Mouse (Mus musculus): Measurements from ENCODE around the gene Ick. TPM values are rescaled to one million over a fixed set of nuclear protein-coding genes. Genes with fewer than 3 reads are reported as not detected.
A peak's percentile ranks its signal among the peaks of the same experiment; 100 is the strongest.
"Not testable (repeated sequence)": the region's sequence is repeated elsewhere in the genome, so short reads cannot be mapped to it uniquely, and the experiment has no call there.

The Ick gene
- polyA plus RNA-seq (2015; fragmentation: Nextera tagmentation; extraction: Ambion mirVana): 37.1 and 41.6 TPM in 2 replicates

DNA sequence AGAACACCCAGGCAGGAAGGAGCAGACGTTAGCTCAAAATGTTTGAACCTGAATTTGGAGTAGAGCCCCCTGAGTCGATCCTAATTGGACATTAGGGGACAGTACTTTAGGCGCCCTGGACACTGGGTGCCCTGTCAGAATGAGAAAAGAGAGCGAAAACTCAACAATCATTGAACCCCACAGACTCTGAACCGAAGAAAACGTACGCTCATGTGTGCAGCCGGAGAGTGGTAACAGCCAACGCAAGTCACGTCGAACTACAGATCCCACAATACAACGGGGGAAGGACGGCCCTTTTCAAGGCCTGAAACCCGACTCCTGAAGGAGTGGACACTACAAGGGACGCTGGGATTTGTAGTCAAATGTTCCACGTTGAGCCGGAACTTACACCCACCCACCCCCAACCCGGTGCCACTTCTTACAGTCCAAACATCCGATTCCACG lies at the start of gene Ick, which contains the start of gene Fbxo9:
Gene Ick (plus strand): TSS at position 397 of the 444 bp plus-strand sequence.
Gene Fbxo9 (minus strand): TSS at position 270 of the 444 bp plus-strand sequence.
- peaks cover 6% of the 10 kb centered on the region; the same call in 1 of the 2 replicates for H3K36me3 ChIP-seq
- H3K4me2 ChIP-seq: peak within 1 kb of the TSS; percentile 93
- peak within 1 kb of the TSS; percentile 92 for H3K9ac ChIP-seq
- peak; percentile 95 for ATAC-seq (ENCODE audit: low FRiP score)
- peak within 1 kb of the TSS; percentile 93 for H3K27ac ChIP-seq
- H3K4me3 ChIP-seq: peak within 1 kb of the TSS; percentile 91
- under 1% methylated on average over 20 of the region's 20 CpGs for whole genome bisulfite sequencing
- H3K9me3 ChIP-seq: no peaks in the 10 kb centered on the region
- H3K4me1 ChIP-seq (replicated peaks): peaks cover 27% of the 10 kb centered on the region
- no peaks in the 10 kb centered on the region for H3K27me3 ChIP-seq

DNA sequence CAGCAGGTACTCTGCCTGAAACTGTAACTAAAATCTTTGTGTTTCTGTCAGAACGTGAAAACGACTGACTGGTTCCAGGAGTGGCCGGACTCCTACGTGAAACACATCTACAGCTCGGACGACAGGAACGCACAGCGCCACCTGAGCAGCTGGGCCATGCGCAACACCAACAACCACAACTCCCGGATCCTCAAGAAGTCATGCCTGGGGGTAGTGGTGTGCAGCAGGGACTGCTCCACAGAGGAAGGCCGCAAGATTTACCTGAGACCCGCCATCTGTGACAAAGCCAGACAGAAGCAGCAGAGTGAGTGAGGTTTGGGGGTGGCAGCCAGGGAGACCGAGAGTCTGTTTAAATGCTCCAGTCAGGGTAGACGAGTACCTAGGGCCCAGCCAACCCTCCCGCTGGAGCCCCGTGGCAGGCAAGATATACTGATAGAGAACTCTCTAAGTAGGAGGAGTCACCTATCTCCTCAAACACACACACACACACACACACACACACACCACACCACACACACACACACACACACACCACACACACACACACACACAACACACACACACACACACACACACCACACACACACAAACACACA lies 49.4 kb upstream of the Ick start:
- Histone ChIP-seq H3K27me3 (no peaks in the 10 kb centered on the region), H3K4me1 (replicated peaks) (no peaks in the 10 kb centered on the region), H3K9ac (no peak overlapping the region), H3K27ac (no peak overlapping the region), H3K4me2 (no peak overlapping the region), H3K4me3 (no peak overlapping the region), H3K36me3 (no peaks in the 10 kb centered on the region), H3K9me3 (no peaks in the 10 kb centered on the region)
- no peak for ATAC-seq (ENCODE audit: low FRiP score)
- 88% methylated on average over 16 of the region's 16 CpGs for WGBS

DNA sequence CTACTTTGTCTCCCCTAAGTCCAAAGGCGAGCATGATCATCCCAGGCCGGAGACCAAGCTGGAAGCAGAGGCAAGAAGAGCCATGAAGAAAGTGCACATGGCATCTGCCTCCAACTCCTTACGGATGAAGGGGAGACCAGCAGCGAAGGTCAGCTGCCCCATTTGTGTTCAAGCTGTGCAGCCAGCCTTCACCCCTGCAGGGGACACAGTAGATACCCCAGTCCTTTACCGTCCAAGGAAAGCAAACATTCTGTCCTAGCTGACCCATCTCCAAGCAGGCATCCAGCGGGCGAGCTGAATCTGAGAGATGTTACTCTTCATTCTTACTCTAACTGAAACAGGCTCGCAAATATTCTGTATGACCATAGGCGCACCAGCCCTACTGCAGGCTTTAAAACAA lies 46.6 kb upstream of the Ick start:
- Histone ChIP-seq H3K9ac (no peak overlapping the region), H3K4me1 (replicated peaks) (no peaks in the 10 kb centered on the region), H3K4me3 (no peak overlapping the region), H3K27ac (no peak overlapping the region), H3K9me3 (no peaks in the 10 kb centered on the region), H3K4me2 (no peak overlapping the region), H3K36me3 (no peaks in the 10 kb centered on the region), H3K27me3 (no peaks in the 10 kb centered on the region)
- 75% methylated on average over 9 of the region's 9 CpGs for WGBS
- ATAC-seq (ENCODE audit: low FRiP score): no peak

DNA sequence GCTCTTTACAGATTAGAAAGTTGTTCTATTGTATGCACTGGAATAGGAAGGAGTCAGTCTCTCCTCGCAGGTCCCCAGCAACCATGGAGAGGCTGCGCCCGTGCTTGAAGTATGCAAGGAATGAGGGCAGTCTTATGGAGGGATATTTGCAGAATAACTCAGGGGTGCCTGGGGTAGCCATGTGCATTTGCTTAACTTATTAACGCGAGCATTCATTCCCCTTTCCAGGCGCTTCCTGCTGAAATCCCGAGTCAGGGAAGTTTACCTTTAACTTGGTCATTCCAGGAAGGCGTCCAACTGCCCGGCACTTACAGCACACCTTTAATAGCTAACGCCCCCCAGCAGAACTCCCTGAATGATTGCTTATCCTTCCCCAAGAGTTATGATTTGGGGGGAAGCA lies 44.9 kb upstream of the Ick start:
- whole genome bisulfite sequencing: 78% methylated on average over 10 of the region's 10 CpGs
- Histone ChIP-seq H3K27ac (no peak overlapping the region), H3K9me3 (no peaks in the 10 kb centered on the region), H3K9ac (no peak overlapping the region), H3K4me3 (no peak overlapping the region), H3K36me3 (no peaks in the 10 kb centered on the region), H3K27me3 (no peaks in the 10 kb centered on the region), H3K4me1 (replicated peaks) (no peaks in the 10 kb centered on the region), H3K4me2 (no peak overlapping the region)
- no peak for ATAC-seq (ENCODE audit: low FRiP score)

DNA sequence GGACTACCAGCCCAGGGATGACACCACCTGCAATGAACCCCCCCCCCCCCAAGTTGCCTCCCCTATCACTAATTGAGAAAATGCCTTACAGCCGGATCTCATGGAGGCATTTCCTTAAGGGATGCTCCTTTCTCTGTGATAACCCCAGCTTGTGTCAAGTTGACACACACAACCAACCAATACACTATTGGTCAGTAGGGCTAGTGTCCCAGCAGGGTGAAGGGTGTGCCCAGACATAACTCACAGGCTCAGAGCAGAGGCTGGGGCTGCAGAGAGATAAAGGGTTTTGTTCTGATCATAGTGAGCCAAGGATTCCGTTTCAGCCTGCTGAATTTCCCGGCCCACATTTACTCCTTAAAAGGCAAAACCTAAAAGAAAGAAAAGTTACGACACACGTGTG lies 38.5 kb upstream of the Ick start:
- Histone ChIP-seq H3K27ac (no peak overlapping the region), H3K36me3 (no peaks in the 10 kb centered on the region), H3K4me1 (replicated peaks) (no peaks in the 10 kb centered on the region), H3K4me2 (no peak overlapping the region), H3K9ac (no peak overlapping the region), H3K9me3 (no peaks in the 10 kb centered on the region; the same call in 1 of the 2 replicates), H3K4me3 (no peak overlapping the region), H3K27me3 (no peaks in the 10 kb centered on the region)
- WGBS: 81% methylated on average over 5 of the region's 5 CpGs
- no peak for ATAC-seq (ENCODE audit: low FRiP score)

DNA sequence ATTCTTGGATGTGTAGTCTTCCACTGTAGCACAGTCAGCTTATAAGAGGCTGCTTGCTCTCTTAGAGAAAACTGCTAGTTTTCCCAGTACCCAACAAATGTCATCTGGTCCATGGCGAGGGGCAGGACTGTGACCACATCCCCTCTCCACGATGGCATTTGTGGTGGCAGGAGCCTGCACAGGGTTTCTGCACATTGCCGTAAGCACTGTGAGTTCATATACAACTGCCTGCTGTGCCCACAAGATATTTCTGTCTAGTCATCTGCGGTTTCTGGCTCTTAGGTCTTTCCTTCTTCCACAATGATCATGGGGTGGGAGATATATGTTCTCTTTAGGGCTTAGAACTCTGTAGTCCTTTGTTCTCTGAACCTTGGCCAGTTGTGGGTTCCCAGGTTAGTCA lies 37.4 kb upstream of the Ick start:
- WGBS: 94% methylated on average over 4 of the region's 4 CpGs
- Histone ChIP-seq H3K27ac (no peak overlapping the region), H3K4me3 (no peak overlapping the region), H3K9ac (no peak overlapping the region), H3K27me3 (no peaks in the 10 kb centered on the region), H3K4me1 (replicated peaks) (no peaks in the 10 kb centered on the region), H3K36me3 (no peaks in the 10 kb centered on the region), H3K9me3 (no peaks in the 10 kb centered on the region; the same call in 1 of the 2 replicates), H3K4me2 (no peak overlapping the region)
- no peak for ATAC-seq (ENCODE audit: low FRiP score)

DNA sequence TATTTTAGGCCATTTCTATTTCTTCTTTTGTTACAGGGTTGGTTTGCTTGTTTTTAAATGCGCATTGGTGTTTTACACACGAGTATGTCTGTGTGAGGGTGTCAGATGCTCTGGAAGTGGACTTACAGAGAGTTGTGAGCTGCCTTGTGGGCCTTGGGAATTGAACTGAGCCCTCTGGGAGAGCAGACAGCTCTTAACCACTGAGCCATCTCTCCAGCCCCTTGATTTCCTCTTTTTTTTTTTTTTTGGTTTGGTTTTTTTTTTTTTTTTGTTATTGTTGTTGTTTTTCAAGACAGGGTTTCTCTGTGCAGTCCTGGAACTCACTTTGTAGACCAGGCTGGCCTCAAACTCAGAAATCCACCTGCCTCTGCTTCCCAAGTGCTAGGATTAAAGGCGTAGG lies 35.7 kb upstream of the Ick start:
- WGBS: 92% methylated on average over 3 of the region's 3 CpGs
- not testable (repeated sequence) for H3K9ac ChIP-seq; H3K4me2 ChIP-seq; H3K4me1 ChIP-seq (replicated peaks); ATAC-seq (ENCODE audit: low FRiP score); H3K27me3 ChIP-seq; H3K9me3 ChIP-seq; H3K36me3 ChIP-seq; H3K27ac ChIP-seq; H3K4me3 ChIP-seq

DNA sequence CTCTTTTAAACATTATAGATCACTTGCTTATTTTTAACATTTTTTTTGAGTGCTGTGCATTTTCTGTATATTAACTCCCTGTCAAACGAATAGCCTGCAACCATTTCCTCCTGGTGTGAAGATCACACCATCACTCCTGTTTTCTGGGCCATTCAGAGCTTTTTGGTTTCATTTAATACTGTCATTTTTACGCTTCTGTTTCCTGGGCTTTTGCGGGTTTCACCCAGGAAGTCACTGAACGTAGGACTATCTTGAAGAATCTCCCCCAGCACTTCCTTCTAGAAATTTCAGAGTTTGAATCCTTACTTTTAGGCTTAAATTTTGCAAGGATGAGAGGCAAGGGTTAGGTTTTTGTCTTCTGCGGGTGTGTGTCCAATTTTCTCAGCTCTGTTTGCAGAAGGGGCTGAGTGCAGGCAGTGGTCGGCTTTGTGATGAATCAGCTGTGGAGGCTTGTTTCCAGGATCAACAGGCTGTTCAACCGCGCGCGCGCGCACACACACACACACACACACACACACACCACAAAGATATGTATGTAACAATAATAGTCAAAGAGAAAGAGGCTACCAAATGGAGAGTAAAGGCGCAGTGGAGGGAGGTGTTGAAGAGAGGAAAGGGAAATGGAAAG lies 35.2 kb upstream of the Ick start:
- Histone ChIP-seq H3K9ac (no peak overlapping the region), H3K36me3 (no peaks in the 10 kb centered on the region), H3K4me2 (no peak overlapping the region), H3K27ac (no peak overlapping the region), H3K27me3 (no peaks in the 10 kb centered on the region), H3K9me3 (no peaks in the 10 kb centered on the region; the same call in 1 of the 2 replicates), H3K4me1 (replicated peaks) (no peaks in the 10 kb centered on the region), H3K4me3 (no peak overlapping the region)
- no peak for ATAC-seq (ENCODE audit: low FRiP score)
- 87% methylated on average over 13 of the region's 13 CpGs for WGBS

DNA sequence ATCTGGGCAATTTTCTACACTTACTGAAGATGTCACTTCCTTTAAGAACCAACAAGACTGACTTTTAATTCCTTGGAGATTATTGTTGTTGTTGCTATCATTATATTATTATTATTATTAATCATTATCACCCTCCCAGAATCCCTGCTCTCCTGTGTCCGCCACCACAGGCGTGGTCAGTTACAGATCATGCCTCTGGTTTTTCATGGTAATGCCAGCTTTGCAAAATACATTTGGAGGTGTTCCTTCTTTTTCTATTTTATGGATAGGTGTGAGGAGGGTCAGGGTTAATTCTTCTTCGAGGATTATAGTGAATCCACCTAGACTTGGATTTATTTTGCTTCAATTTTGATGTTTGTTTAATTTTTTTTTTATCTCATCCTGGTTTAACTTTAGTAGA lies 33.7 kb upstream of the Ick start:
- H3K9ac ChIP-seq: no peak overlapping the region
- no peaks in the 10 kb centered on the region for H3K4me1 ChIP-seq (replicated peaks)
- H3K27ac ChIP-seq: no peak overlapping the region
- 92% methylated on average over 3 of the region's 3 CpGs for WGBS
- H3K4me2 ChIP-seq: no peak overlapping the region
- no peaks in the 10 kb centered on the region for H3K9me3 ChIP-seq
- ATAC-seq (ENCODE audit: low FRiP score): no peak
- no peak overlapping the region for H3K4me3 ChIP-seq
- H3K27me3 ChIP-seq: no peaks in the 10 kb centered on the region
- H3K36me3 ChIP-seq: peaks cover under 1% of the 10 kb centered on the region; the same call in 1 of the 2 replicates

DNA sequence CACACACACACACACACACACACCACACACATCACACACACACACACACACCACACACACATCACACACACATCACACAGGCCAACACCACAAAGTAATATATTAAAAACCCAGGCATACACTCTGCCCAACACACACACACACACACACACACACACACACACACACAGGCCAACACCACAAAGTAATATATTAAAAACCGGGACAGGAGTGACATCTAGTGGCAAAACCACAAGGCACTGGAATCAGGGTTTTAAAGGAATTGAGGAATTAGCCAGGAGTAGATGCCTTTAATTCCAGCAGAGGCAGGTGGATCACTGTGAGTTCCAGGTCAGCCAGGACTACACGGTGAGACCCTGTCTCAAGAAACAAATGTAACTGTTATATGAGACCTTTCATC lies 30.8 kb upstream of the Ick start:
- Histone ChIP-seq H3K27ac (no peak overlapping the region), H3K36me3 (peaks cover 19% of the 10 kb centered on the region), H3K4me1 (replicated peaks) (no peaks in the 10 kb centered on the region), H3K27me3 (no peaks in the 10 kb centered on the region), H3K9ac (no peak overlapping the region), H3K4me3 (no peak overlapping the region), H3K4me2 (no peak overlapping the region), H3K9me3 (no peaks in the 10 kb centered on the region)
- 41% methylated on average over 2 of the region's 2 CpGs for WGBS
- ATAC-seq (ENCODE audit: low FRiP score): no peak

DNA sequence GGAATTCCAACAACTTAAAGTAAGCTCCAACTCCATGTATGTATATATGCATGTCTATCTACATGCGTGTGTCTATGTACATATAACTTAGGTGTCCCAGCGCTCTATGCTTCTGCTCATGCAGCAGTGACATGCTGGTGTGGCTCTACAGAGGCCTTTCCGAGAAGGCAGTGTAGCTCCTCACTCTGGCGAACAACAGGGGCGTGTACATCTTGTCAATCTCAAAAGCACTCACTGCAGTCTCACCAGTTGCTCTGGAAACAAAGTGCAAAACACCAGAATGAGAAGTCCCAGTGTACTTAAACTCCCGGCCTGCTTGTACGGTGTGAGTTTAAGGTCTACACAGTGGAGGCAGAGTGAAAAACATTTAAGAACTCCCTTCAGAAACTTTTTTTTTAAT lies 27.2 kb upstream of the Ick start:
- H3K9me3 ChIP-seq: no peaks in the 10 kb centered on the region
- no peak overlapping the region for H3K4me2 ChIP-seq
- no peak for ATAC-seq (ENCODE audit: low FRiP score)
- no peaks in the 10 kb centered on the region for H3K4me1 ChIP-seq (replicated peaks)
- H3K36me3 ChIP-seq: peaks cover 53% of the 10 kb centered on the region
- H3K27ac ChIP-seq: no peak overlapping the region
- WGBS: 64% methylated on average over 7 of the region's 7 CpGs
- no peaks in the 10 kb centered on the region for H3K27me3 ChIP-seq
- no peak overlapping the region for H3K9ac ChIP-seq
- H3K4me3 ChIP-seq: no peak overlapping the region

DNA sequence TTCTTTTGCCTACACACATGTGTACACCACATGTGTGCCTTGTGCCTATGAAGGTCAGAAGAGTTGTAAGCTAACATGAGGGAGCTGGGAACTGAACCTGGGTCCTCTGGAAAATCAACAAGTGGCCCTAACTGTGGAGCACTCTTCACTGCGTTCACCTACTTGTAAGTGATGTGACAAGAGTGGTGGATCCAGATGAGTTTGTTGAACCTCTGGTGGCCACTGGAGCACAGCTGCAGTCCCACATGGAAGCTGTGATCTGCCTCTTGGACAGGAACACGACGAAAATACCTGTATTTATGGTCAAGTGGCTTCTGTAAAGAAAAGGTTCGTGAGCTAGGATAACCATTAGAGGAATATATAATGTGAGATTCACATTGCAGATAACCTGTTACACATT lies 24.7 kb upstream of the Ick start:
- Histone ChIP-seq H3K9ac (no peak overlapping the region), H3K27me3 (no peaks in the 10 kb centered on the region), H3K36me3 (peaks cover 73% of the 10 kb centered on the region), H3K27ac (no peak overlapping the region), H3K4me2 (no peak overlapping the region), H3K4me3 (no peak overlapping the region), H3K4me1 (replicated peaks) (no peaks in the 10 kb centered on the region), H3K9me3 (no peaks in the 10 kb centered on the region)
- no peak for ATAC-seq (ENCODE audit: low FRiP score)
- WGBS: 95% methylated on average over 4 of the region's 4 CpGs

DNA sequence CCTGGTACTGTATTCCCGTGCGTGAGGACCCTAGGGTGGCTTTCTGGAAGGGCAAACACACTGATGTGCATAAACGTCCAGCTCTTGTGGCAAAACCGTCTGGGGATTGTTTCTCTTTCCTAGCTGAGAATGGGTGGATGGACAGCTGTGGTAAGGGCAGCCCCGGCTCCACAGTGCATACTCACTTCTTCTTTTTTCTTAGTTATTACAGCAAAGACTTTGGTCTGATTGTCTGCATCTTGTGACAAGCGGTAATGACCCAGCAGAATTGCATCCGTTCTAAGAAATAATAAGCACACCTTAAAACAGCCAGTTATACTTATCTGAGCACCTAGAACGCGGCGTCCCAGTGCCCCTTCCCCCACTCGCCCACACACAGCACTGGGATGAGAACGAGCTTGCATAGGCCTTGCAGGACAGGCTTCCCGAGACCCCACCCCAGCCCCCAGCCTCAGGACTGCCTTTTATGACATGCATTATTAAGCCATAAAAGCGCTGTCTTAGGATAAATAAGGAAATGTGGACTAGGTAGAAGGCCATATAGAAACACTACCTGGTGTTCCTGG lies 23.2 kb upstream of the Ick start:
- Histone ChIP-seq H3K4me1 (replicated peaks) (no peaks in the 10 kb centered on the region), H3K9me3 (no peaks in the 10 kb centered on the region), H3K27me3 (no peaks in the 10 kb centered on the region), H3K36me3 (peaks cover 72% of the 10 kb centered on the region), H3K4me2 (no peak overlapping the region), H3K4me3 (no peak overlapping the region), H3K27ac (no peak overlapping the region), H3K9ac (no peak overlapping the region)
- ATAC-seq (ENCODE audit: low FRiP score): no peak
- 90% methylated on average over 14 of the region's 14 CpGs for WGBS
